Mouse (Mus musculus) layer of hippocampus, adult 2 months (tissue): ENCODE results near the gene Olfr536. TPM values are rescaled to one million over a fixed set of nuclear protein-coding genes. Genes with fewer than 3 reads are reported as not detected.
"Not testable (repeated sequence)": the region's sequence is repeated elsewhere in the genome, so short reads cannot be mapped to it uniquely, and the experiment has no call there.

Source experiments
- DNase-seq, 2 experiments: peaks; one replicate each; pipeline ENCODE4 v3.0.0; 2022; ENCODE audit warnings: low spot score in 2 of 2
- H3K27ac ChIP-seq: fragments of 200-600 bp; 2 replicates; pipeline ENCODE4 v1.8.1; 2022
- H3K4me3 ChIP-seq: fragments of 200-600 bp; 2 replicates; pipeline ENCODE4 v1.8.1; 2022; ENCODE audit warnings: mild to moderate bottlenecking
- CTCF ChIP-seq: fragments of 200-600 bp; conservative IDR thresholded peaks from 2 replicates; pipeline ENCODE4 v1.8.1; 2022; ENCODE audit warnings: antibody characterized with exemption, mild to moderate bottlenecking, moderate library complexity
- long read RNA-seq, 2 experiments: library from polyadenylated mRNA; stranded (forward); transcript quantifications; one replicate each; pipeline ENCODE4 v2.0.0; 2021; ENCODE audit warnings: borderline mapping rate in 2 of 2
- total RNA-seq, 2 experiments: library from RNA; stranded (reverse); gene quantifications; 2 replicates each; pipeline ENCODE4 v1.2.3; 2021

Gene Olfr536
- total RNA-seq: not detected
- long read RNA-seq, experiment 1: 0 reads
- long read RNA-seq, experiment 2: 0 reads

- DNase-seq: peak; percentile 36 to 41
- H3K4me3 ChIP-seq: not testable (repeated sequence)
- peak within 1 kb of the TSS; percentile 61; the same call in 1 of the 2 replicates for H3K27ac ChIP-seq
Measured at GRCm38 (mm10) chr7:140507346-140508021, at the start of gene Olfr536. TSS of gene Olfr536 (minus strand) at chr7:140507396.

GRCm38 (mm10) chr7:140539746-140540145, 32.5 kb upstream of the Olfr536 start:
- no peak for TF ChIP-seq CTCF
- DNase-seq: no peak
- Histone ChIP-seq H3K4me3 (no peak overlapping the region), H3K27ac (no peak overlapping the region)

DNA sequence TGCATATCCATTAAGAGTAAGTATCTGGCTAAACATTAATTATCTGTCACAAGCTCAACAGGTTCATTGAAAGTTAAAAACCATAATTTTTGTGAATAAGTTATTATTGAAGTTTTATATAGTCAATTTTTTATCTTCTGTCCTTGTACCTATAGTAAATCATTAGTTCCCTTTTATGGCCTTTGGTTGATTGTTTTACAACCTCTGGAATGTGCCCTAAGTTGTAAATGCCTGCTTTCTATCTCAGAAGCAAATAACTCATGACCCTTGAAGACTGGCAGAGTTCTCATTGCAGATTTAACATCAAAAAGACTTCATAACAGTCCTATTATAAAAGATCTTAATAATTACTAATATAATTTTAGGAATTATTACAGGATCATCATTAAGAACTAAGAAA, 12.5 kb downstream of the Olfr536 start:
- TF ChIP-seq CTCF: no peak
- DNase-seq: no peak
- no peak overlapping the region for H3K4me3 ChIP-seq
- no peak overlapping the region for H3K27ac ChIP-seq

DNA sequence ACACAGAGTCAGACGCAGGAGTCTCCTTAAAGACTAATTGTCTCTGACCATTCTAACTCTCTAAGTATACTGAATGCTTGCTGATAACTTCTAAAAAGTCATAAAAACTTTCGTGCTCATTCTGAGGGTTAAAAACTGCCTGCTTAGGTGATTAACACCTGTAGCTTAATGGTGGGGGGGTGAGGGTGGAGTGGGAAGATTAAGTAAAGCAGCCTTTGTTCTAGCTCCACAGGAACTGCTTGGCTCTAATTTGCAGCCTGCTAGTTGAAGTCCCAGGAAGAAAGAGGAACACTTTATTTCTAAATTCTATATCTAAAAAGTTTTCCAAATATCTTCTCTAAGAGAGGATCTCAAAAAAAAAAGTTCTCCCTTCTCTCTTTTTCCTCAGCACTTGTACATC, 13.0 kb downstream of the Olfr536 start:
- TF ChIP-seq CTCF: no peak
- H3K27ac ChIP-seq: no peak overlapping the region
- H3K4me3 ChIP-seq: no peak overlapping the region
- DNase-seq: no peak

- DNase-seq: peak; percentile 7 to 13
- no peak for TF ChIP-seq CTCF
- H3K4me3 ChIP-seq: no peak overlapping the region
- peak overlapping the region; percentile 67 for H3K27ac ChIP-seq
Measured at GRCm38 (mm10) chr7:140488981-140489380, 18.2 kb downstream of the Olfr536 start.

- Histone ChIP-seq H3K4me3 (no peak within 1 kb of the TSS), H3K27ac (no peak within 1 kb of the TSS)
- TF ChIP-seq CTCF: no peak
- no peak for DNase-seq
Measured at GRCm38 (mm10) chr7:140483916-140484315, 23.3 kb downstream of the Olfr536 start, which contains the start of gene Olfr535. TSS of gene Olfr535 (plus strand) at chr7:140484216.

DNA sequence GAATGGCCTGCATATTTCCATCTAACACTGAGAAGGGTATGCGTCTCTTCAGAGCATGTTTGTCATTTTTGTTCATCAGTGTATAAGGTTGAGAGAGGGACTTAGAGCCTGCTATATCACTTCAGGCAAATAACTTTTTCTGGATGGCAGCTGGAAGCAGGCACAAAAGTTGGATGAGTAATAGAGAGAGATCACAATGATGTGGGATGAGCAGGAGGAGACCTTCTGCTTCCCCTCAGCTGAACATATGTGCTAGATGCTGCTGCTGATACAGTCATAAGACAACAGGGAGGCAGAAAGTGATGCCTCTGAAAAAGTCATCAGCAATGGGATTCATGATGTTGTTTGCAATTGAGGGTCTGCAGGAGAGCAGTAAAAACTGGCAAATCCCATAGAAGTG, 28.5 kb downstream of the Olfr536 start:
- TF ChIP-seq CTCF: no peak
- Histone ChIP-seq H3K27ac (peak overlapping the region; percentile 88), H3K4me3 (no peak overlapping the region)
- DNase-seq: peak; percentile 77 to 88

DNA sequence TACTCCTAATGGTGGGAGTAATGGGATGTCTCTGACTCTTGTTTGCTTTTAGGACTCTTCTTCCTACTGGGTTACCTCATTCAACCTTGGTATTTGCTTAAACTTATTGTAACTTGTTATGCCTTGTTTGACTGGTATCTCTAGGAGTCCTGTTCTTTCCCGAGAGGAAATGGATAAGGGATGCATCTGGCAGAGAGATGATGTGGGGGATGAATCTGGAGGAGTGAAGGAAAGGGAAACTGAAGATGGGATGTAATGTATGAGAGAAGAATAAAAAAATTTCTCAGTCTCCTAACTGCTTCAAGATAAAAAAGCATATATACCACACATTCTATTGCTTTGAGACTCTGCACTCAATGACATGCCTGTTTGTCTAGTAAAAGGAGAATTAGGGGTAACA, 29.3 kb downstream of the Olfr536 start:
- Histone ChIP-seq H3K4me3 (no peak overlapping the region), H3K27ac (peak overlapping the region; percentile 88)
- no peak for TF ChIP-seq CTCF
- peak in 1 of 2 experiments; percentile 22 for DNase-seq

DNA sequence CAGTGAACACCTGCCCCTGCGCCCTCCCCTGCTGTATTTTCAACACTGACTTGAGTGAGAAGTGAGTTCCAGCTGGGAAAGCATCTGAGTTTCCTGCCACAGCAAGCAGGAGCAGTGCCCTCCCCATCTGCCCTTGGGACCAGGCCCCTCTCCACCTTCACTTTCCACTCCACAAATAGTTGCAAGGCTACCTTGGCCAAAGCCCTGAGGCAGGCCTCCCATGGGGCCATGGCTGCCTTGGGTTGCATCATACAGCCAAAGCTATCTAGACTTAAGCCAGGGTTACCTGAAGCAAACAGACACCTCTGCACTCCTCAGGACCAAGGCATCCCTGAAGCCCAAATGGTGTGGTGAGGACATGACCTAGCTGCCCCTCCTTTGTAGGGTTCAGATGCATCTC, 44.1 kb downstream of the Olfr536 start, which contains the start of gene Olfr533:
Gene Olfr533, plus strand, starts transcription at position 301 of the 400 bp plus-strand sequence.
- not testable (repeated sequence) for DNase-seq

More for the DNA sequence above, 44.1 kb downstream of the Olfr536 start, which contains the start of gene Olfr533:
- H3K4me3 ChIP-seq, H3K27ac ChIP-seq: not testable (repeated sequence)

Other genes starting within 250 kb of the Olfr536 start
- not detected for gene Olfr525, start 186.5 kb downstream of the Olfr536 start, total RNA-seq
- gene Olfr527, start 173.4 kb downstream of the Olfr536 start, total RNA-seq: not detected
- gene Olfr60, start 145.7 kb downstream of the Olfr536 start, total RNA-seq: not detected
- not detected for gene Olfr530, start 131.1 kb downstream of the Olfr536 start, total RNA-seq
- not detected for gene Olfr531, start 104.5 kb downstream of the Olfr536 start, total RNA-seq
- not detected for gene Olfr532, start 85.8 kb downstream of the Olfr536 start, total RNA-seq
- gene Olfr533, start 44.0 kb downstream of the Olfr536 start, total RNA-seq: not detected
- under 1 TPM; 0.20 to 0.25 TPM for gene Olfr535, start 23.2 kb downstream of the Olfr536 start, total RNA-seq
- gene Olfr538, start 60.5 kb upstream of the Olfr536 start, total RNA-seq: under 1 TPM in 1 of 2 experiments, not detected in 1; 0.25 TPM
- gene Olfr46, start 93.9 kb upstream of the Olfr536 start, total RNA-seq: under 1 TPM; 0.31 to 0.37 TPM
- under 1 TPM in 1 of 2 experiments, not detected in 1; 0.29 TPM for gene Olfr61, start 121.6 kb upstream of the Olfr536 start, total RNA-seq
- under 1 TPM in 1 of 2 experiments, not detected in 1; 0.34 TPM for gene Olfr53, start 139.1 kb upstream of the Olfr536 start, total RNA-seq
- gene Olfr539, start 152.5 kb upstream of the Olfr536 start, total RNA-seq: under 1 TPM; 0.20 to 0.23 TPM
- under 1 TPM; 0.12 to 0.13 TPM for gene Olfr45, start 174.6 kb upstream of the Olfr536 start, total RNA-seq
- gene Olfr541, start 189.9 kb upstream of the Olfr536 start, total RNA-seq: not detected